Mouse (Mus musculus) C2C12 (cell line): ENCODE results near the gene Boc.

ENCODE experiments used
- CEBPB ChIP-seq: IDR thresholded peaks from one replicate; pipeline ENCODE4 v1.6.1; 2011; ENCODE audit warnings: low read depth, mild to moderate bottlenecking, control low read depth, moderate library complexity
- CTCF ChIP-seq: IDR thresholded peaks from one replicate; pipeline ENCODE4 v1.5.1; 2011; ENCODE audit not compliant: control insufficient read depth, insufficient read depth, insufficient read length
- FOSL1 ChIP-seq: IDR thresholded peaks from one replicate; pipeline ENCODE4 v1.8.0; 2011; ENCODE audit warnings: mild to moderate bottlenecking, low read length; ENCODE audit not compliant: poor library complexity, insufficient read depth, severe bottlenecking
- MAX ChIP-seq: IDR thresholded peaks from one replicate; pipeline ENCODE4 v1.6.1; 2011; ENCODE audit warnings: mild to moderate bottlenecking, control low read depth
- MYOD1 ChIP-seq: IDR thresholded peaks from one replicate; pipeline ENCODE4 v1.6.1; 2011; ENCODE audit warnings: low read depth; ENCODE audit not compliant: control insufficient read depth, insufficient read length
- USF1 ChIP-seq: IDR thresholded peaks from one replicate; pipeline ENCODE4 v1.6.1; 2011; ENCODE audit warnings: low read depth, mild to moderate bottlenecking, control low read depth, moderate library complexity

- TF ChIP-seq CTCF (no peak), MAX (no peak), MYOD1 (no peak), FOSL1 (no peak), CEBPB (no peak), USF1 (no peak)
These were observed 6.0 kb downstream of the Boc start for GRCm38 (mm10) chr16:44552726-44553125.
